Mouse (Mus musculus) E14TG2a.4 (cell line): ENCODE results near the gene Ankef1.

Experiments
- CTCF ChIP-seq: conservative IDR thresholded peaks from 2 replicates; pipeline ENCODE4 v1.5.1; 2014; ENCODE audit warnings: low read length
- NANOG ChIP-seq: IDR thresholded peaks from 2 replicates; pipeline ENCODE4 v1.6.1; 2014; ENCODE audit warnings: borderline replicate concordance, low read length, mixed read lengths

DNA sequence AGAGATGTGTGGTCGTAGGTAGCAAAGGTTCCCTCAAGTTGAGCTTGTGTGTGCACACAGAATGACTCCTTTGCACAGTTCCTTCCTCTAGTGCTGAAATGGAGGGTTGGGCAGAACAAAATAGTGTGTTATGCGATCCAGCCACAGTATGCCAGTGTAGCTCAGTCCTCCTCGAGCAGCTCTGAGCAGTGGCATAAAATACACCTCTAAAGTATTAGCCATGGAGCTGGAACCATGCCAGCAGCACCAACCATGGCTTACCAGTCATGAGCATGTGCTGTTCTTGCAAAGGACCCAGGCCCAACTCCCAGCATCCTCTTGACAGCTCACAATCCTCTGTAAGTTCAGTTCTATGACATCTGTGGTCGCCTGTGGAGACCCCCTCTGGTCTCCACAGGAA lies 10.0 kb downstream of the Ankef1 start:
- TF ChIP-seq CTCF (no peak), NANOG (no peak)
